Mouse (Mus musculus) heart, embryonic 13.5 days (tissue): ENCODE results near the gene Ccdc194. TPM values are rescaled to one million over a fixed set of nuclear protein-coding genes. Genes with fewer than 3 reads are reported as not detected.

ENCODE experiments used
- ATAC-seq: fragments of 200-750 bp; cut with Nextera tagmentation; 2 replicates; pipeline ENCODE4 v1.8.0; 2017; ENCODE audit warnings: moderate TSS enrichment; ENCODE audit not compliant: insufficient number of reproducible peaks, low FRiP score, low TSS enrichment; ENCODE audit errors: extremely low read depth
- H3K27ac ChIP-seq: fragments of 300-500 bp; sonication (generic); replicated peaks from 2 replicates; pipeline ENCODE4 v1.5.1; 2015; ENCODE audit warnings: moderate library complexity, mild to moderate bottlenecking, inconsistent platforms
- H3K27me3 ChIP-seq: fragments of 300-500 bp; sonication (generic); replicated peaks from 2 replicates; pipeline ENCODE4 v1.6.1; 2015; ENCODE audit warnings: mild to moderate bottlenecking, inconsistent platforms
- H3K36me3 ChIP-seq: fragments of 300-500 bp; sonication (generic); 2 replicates; pipeline ENCODE4 v1.6.1; 2015; ENCODE audit warnings: mild to moderate bottlenecking, inconsistent platforms
- H3K4me1 ChIP-seq: fragments of 300-500 bp; sonication (generic); 2 replicates; pipeline ENCODE4 v1.6.1; 2015; ENCODE audit warnings: inconsistent platforms
- H3K4me2 ChIP-seq: fragments of 300-500 bp; sonication (generic); 2 replicates; pipeline ENCODE4 v1.6.1; 2015; ENCODE audit warnings: inconsistent platforms, mild to moderate bottlenecking, moderate library complexity
- H3K4me3 ChIP-seq: fragments of 300-500 bp; sonication (generic); 2 replicates; pipeline ENCODE4 v1.5.1; 2015; ENCODE audit warnings: moderate library complexity, mild to moderate bottlenecking, inconsistent platforms
- H3K9ac ChIP-seq: fragments of 300-500 bp; sonication (generic); 2 replicates; pipeline ENCODE4 v1.6.1; 2015; ENCODE audit warnings: inconsistent platforms, mild to moderate bottlenecking, moderate library complexity
- H3K9me3 ChIP-seq: fragments of 300-500 bp; sonication (generic); 2 replicates; pipeline ENCODE4 v1.6.1; 2016; ENCODE audit warnings: inconsistent platforms
- WGBS: fragments of 180-500 bp; shearing (Covaris S2); methylation state at CpG from one replicate; pipeline ENCODE4 v1.1.7; 2015; ENCODE audit warnings: mixed read lengths; 5-methylcytosine and 5-hydroxymethylcytosine counted together
- polyA plus RNA-seq: library from polyadenylated mRNA; unstranded; fragments of >200 nt; fragmentation: Nextera tagmentation; extraction: Ambion mirVana; gene quantifications from 2 replicates; pipeline ENCODE4 v1.2.1, GENCODE M21; 2015

Ccdc194 gene
- polyA plus RNA-seq, 1 experiment from 2014 or later = 0.48 TPM

GRCm38 (mm10) chr8:71566501-71566900 is 41.0 kb upstream of the Ccdc194 start, which contains the start of gene Nxnl1:
Gene Nxnl1, minus strand, starts transcription at chr8:71566601.
- H3K36me3 ChIP-seq = no peaks in the 10 kb centered on the region
- ATAC-seq = no peak
- WGBS = 58% methylated on average over 3 of the region's 3 CpGs
- H3K9me3 ChIP-seq = peaks cover 7% of the 10 kb centered on the region; the same call in 1 of the 2 replicates
- H3K4me3 ChIP-seq = no peak within 1 kb of the TSS
- peaks cover 72% of the 10 kb centered on the region for H3K27me3 ChIP-seq
- H3K27ac ChIP-seq = no peak within 1 kb of the TSS
- no peak within 1 kb of the TSS for H3K4me2 ChIP-seq
- peaks cover 35% of the 10 kb centered on the region for H3K4me1 ChIP-seq
- H3K9ac ChIP-seq = no peak within 1 kb of the TSS

DNA sequence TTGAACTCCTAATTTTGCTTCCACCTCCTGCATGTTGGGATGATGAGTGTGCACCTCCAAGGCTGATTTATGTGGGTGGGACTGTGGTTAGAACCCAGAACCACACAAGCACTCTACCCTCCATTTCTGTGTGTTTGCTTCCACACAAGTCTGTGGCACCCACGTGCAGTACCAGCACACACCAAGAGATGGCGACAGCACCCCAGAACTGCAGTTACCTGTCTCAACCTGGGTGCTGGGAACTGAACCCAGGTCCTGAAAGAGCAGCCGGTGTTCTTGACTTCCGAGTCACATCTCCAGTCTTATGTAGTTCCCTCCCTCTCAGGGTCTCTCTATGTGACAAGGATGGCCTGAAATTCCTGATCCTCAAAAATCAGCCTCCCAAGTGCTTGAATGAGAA is 38.5 kb upstream of the Ccdc194 start:
- Histone ChIP-seq H3K36me3 (no peaks in the 10 kb centered on the region), H3K27me3 (peaks cover 93% of the 10 kb centered on the region), H3K4me3 (no peak overlapping the region), H3K9me3 (peaks cover 7% of the 10 kb centered on the region; the same call in 1 of the 2 replicates), H3K9ac (no peak overlapping the region), H3K4me2 (no peak overlapping the region), H3K4me1 (peaks cover 21% of the 10 kb centered on the region), H3K27ac (no peak overlapping the region)
- 77% methylated on average over 4 of the region's 4 CpGs for WGBS
- no peak for ATAC-seq

GRCm38 (mm10) chr8:71562751-71563150 is 37.2 kb upstream of the Ccdc194 start:
- no peak overlapping the region for H3K27ac ChIP-seq
- peak overlapping the region; percentile 64 for H3K9ac ChIP-seq
- H3K27me3 ChIP-seq = peaks cover 93% of the 10 kb centered on the region
- H3K4me3 ChIP-seq = peak overlapping the region; percentile 40
- peaks cover 22% of the 10 kb centered on the region for H3K4me1 ChIP-seq
- peaks cover 7% of the 10 kb centered on the region; the same call in 1 of the 2 replicates for H3K9me3 ChIP-seq
- peak overlapping the region; percentile 61 for H3K4me2 ChIP-seq
- WGBS = 2% methylated on average over 33 of the region's 33 CpGs
- no peaks in the 10 kb centered on the region for H3K36me3 ChIP-seq
- ATAC-seq = no peak

DNA sequence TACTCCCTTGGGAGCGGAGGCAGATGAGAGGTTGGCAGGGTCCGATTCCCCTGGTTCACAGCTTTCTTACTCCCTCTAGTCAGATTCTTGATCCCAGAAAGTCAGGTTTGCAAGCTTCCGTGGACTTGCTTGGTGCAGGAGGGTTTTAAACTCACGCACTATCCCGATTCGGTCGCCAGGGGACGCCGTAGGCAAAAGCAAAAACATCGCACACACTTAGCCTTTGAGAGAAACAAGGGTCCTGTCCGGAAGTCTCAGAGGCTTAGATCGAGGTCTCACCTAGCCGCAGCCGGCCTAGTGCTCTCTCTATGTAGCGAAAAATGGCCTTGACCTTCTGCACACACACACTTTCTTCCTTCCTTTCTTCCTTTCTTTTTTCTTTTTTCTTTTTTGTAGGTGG is 35.9 kb upstream of the Ccdc194 start:
- Histone ChIP-seq H3K9me3 (peaks cover 7% of the 10 kb centered on the region; the same call in 1 of the 2 replicates), H3K27ac (no peak overlapping the region), H3K27me3 (peaks cover 96% of the 10 kb centered on the region), H3K4me1 (peaks cover 22% of the 10 kb centered on the region), H3K36me3 (no peaks in the 10 kb centered on the region), H3K4me2 (no peak overlapping the region), H3K4me3 (no peak overlapping the region), H3K9ac (no peak overlapping the region)
- ATAC-seq = no peak
- WGBS = 3% methylated on average over 15 of the region's 15 CpGs

DNA sequence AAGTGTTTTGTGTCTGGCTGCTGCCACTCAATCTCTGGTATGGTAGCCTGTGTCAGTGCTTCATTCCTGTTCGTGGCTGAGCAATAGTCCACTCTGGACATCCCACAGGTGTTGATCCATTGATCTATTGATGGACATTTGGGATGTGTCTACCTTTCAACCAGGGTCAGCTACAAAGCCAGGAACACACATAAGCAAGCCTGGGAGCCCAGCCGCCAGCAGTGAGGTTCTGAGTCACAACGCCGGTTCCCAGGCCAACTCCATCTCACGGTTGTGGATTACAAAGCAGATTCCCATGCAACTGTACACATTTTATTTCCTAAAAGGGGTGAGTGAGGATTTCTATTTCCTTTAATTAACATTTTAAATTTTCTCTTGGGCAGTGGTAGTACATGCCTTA is 35.3 kb upstream of the Ccdc194 start:
- H3K9ac ChIP-seq = no peak overlapping the region
- H3K4me2 ChIP-seq = no peak overlapping the region
- no peak overlapping the region for H3K27ac ChIP-seq
- ATAC-seq = no peak
- H3K9me3 ChIP-seq = peaks cover 7% of the 10 kb centered on the region; the same call in 1 of the 2 replicates
- WGBS = 79% methylated on average over 5 of the region's 5 CpGs
- peaks cover 22% of the 10 kb centered on the region for H3K4me1 ChIP-seq
- H3K27me3 ChIP-seq = peaks cover 96% of the 10 kb centered on the region
- no peak overlapping the region for H3K4me3 ChIP-seq
- no peaks in the 10 kb centered on the region for H3K36me3 ChIP-seq

DNA sequence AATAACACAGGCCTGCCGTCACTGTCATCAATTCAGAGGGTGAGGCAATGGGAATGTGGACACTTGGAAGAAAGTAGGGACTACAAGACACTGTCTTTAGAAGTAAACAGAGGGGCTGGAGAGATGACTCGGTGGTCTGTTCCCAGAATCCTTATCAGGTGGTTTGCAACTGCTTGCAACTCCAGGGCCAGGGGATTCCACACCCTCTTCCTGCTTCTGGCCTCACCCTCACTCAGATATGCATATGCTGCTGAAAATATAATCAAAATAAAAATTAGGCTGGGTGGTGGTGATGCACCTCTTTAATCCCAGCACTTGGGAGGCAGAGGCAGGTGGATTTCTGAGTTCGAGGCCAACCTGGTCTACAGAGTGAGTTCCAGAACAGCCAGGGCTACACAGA is 34.6 kb upstream of the Ccdc194 start:
- WGBS = 64% methylated on average over 3 of the region's 3 CpGs
- Histone ChIP-seq H3K36me3 (no peaks in the 10 kb centered on the region), H3K4me2 (no peak overlapping the region), H3K4me3 (no peak overlapping the region), H3K9me3 (peaks cover 7% of the 10 kb centered on the region; the same call in 1 of the 2 replicates), H3K27me3 (peaks cover 97% of the 10 kb centered on the region), H3K27ac (no peak overlapping the region), H3K4me1 (peaks cover 22% of the 10 kb centered on the region), H3K9ac (no peak overlapping the region)
- ATAC-seq = no peak

- no peaks in the 10 kb centered on the region for H3K36me3 ChIP-seq
- H3K4me2 ChIP-seq = peak overlapping the region; percentile 70
- H3K9me3 ChIP-seq = peaks cover 3% of the 10 kb centered on the region; the same call in 1 of the 2 replicates
- peaks cover 25% of the 10 kb centered on the region for H3K4me1 ChIP-seq
- H3K4me3 ChIP-seq = peak overlapping the region; percentile 49
- peak overlapping the region; percentile 64 for H3K9ac ChIP-seq
- H3K27ac ChIP-seq = no peak overlapping the region
- peaks cover 88% of the 10 kb centered on the region for H3K27me3 ChIP-seq
- WGBS = 5% methylated on average over 24 of the region's 24 CpGs
- peak; percentile 66; the same call in 1 of the 2 replicates for ATAC-seq
Measured at GRCm38 (mm10) chr8:71558958-71559690, 33.6 kb upstream of the Ccdc194 start.

DNA sequence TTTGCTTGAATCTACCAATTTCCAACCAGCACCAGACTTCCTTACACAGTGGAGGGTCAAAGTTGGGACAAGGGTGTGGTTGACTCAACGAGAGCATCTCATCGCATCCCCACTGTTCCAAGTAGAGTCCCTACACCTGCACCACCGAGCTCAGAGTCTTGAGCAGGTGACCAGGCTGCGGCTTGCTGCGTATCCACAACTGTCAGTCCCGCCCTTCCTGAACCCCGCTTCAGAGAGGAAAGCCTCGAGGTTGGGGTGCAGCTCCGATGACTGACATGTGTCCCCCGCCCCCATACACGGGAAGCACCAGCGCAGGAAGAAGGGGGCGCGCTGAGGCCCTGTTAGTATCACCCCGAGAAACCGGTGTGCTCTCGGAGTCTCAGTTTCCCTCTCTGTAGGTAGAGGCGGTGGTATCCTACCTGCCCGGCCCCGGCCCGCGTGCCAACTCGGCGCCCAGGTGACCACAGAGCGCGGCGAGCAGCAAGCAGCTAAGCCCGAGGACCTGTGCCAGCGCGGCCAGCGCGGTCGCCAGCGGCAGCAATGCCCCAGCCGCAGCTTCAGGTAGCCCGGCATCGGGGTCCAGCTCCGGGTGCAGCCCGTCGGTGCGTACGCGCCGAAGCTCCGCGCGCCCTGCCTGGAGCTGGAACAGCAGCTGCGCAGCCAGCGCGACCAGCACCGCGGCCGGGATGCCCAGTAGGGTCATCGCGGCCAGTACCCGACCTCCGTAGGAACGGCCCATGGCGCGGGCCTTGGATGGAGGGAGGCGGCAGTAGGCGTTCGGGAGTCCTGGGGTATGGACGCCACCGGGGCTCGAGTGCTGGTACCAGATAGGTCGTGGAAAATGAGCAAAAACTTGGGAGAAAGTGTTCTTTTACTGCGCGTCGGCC is 32.8 kb upstream of the Ccdc194 start, which contains the start of gene Tmem221:
Tmem221 (minus strand) TSS at position 801 of the 887 bp plus-strand sequence.
- Histone ChIP-seq H3K27me3 (peaks cover 80% of the 10 kb centered on the region), H3K4me1 (peaks cover 26% of the 10 kb centered on the region), H3K27ac (no peak within 1 kb of the TSS), H3K4me3 (peak within 1 kb of the TSS; percentile 49), H3K9ac (peak within 1 kb of the TSS; percentile 64), H3K4me2 (peak within 1 kb of the TSS; percentile 70), H3K36me3 (no peaks in the 10 kb centered on the region), H3K9me3 (no peaks in the 10 kb centered on the region)
- ATAC-seq = 0 out of 2 replicates have a peak, but pooled peaks have one; percentile 5
- 3% methylated on average over 70 of the region's 70 CpGs for WGBS

DNA sequence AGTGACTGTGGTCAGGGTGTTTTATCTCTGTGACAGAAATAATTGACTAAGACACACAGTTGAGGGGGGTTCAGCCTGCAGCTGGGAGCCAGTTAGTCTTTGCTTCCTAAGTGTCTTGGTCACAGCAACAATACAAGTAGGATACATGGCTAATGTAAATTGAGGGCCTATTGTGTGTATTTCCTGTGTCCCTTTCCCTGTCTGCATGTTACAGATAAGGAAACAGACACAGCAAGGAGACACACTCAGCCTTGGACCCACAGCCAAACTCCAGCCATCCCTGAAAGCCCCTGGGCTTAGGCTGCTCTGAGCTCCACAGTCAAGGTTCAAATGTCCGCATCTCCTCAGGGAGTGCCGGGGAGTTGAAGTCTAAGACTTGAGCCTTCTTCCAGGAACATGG is 29.1 kb upstream of the Ccdc194 start:
- Histone ChIP-seq H3K36me3 (no peaks in the 10 kb centered on the region), H3K27me3 (peaks cover 44% of the 10 kb centered on the region), H3K27ac (0 out of 2 replicates have a peak overlapping the region, but pooled peaks have one; percentile 12), H3K4me2 (no peak overlapping the region), H3K4me3 (no peak overlapping the region), H3K4me1 (peaks cover 24% of the 10 kb centered on the region), H3K9me3 (no peaks in the 10 kb centered on the region), H3K9ac (no peak overlapping the region)
- no peak for ATAC-seq
- 69% methylated on average over 2 of the region's 2 CpGs for WGBS

DNA sequence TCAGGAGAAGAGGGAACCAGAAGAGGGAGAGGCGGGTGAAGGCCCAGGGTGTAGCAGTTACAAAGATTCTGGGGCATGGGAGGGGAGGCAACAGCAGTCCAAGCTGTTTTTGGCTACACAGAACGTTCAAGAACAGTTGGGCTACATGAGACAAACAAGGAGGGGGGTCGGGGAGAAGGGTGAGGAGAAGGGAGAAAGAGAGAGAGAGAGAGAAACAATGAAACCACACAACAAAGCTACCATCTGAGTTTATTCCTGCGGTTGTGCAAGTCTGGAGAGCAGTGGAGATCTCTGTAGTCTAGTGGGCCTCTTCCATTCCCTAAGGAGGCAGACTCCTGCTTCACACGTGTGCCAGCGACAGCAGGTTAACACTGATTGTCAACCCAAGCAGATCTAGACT is 28.5 kb upstream of the Ccdc194 start:
- Histone ChIP-seq H3K27me3 (peaks cover 37% of the 10 kb centered on the region), H3K9me3 (no peaks in the 10 kb centered on the region), H3K4me1 (peaks cover 21% of the 10 kb centered on the region), H3K36me3 (0 out of 2 replicates have a peak, but pooled peaks cover 4% of the 10 kb centered on the region), H3K9ac (no peak overlapping the region), H3K4me3 (no peak overlapping the region), H3K4me2 (no peak overlapping the region), H3K27ac (0 out of 2 replicates have a peak overlapping the region, but pooled peaks have one; percentile 12)
- ATAC-seq = no peak
- 61% methylated on average over 6 of the region's 6 CpGs for WGBS

GRCm38 (mm10) chr8:71552770-71553169 is 27.3 kb upstream of the Ccdc194 start:
- no peak for ATAC-seq
- no peak overlapping the region for H3K27ac ChIP-seq
- H3K9ac ChIP-seq = no peak overlapping the region
- peaks cover 15% of the 10 kb centered on the region for H3K36me3 ChIP-seq
- whole genome bisulfite sequencing = 57% methylated on average over 6 of the region's 6 CpGs
- no peaks in the 10 kb centered on the region for H3K9me3 ChIP-seq
- no peak overlapping the region for H3K4me2 ChIP-seq
- no peak overlapping the region for H3K4me3 ChIP-seq
- peaks cover 25% of the 10 kb centered on the region for H3K27me3 ChIP-seq
- H3K4me1 ChIP-seq = peaks cover 12% of the 10 kb centered on the region; the same call in 1 of the 2 replicates
